Mouse (Mus musculus) layer of hippocampus, postnatal 36 days (tissue): ENCODE results near the gene Gm12185. TPM values are rescaled to one million over a fixed set of nuclear protein-coding genes. Genes with fewer than 3 reads are reported as not detected.
"Not testable (repeated sequence)": the region's sequence is repeated elsewhere in the genome, so short reads cannot be mapped to it uniquely, and the experiment has no call there.

Experiments
- DNase-seq, 2 experiments: peaks; one replicate each; pipeline ENCODE4 v3.0.0; 2022
- total RNA-seq, 2 experiments: library from RNA; stranded (reverse); gene quantifications; 2 replicates each; pipeline ENCODE4 v1.2.3; 2021

The Gm12185 gene
- total RNA-seq, 2 experiments from 2014 or later: 0.20 to 0.38 TPM

DNA sequence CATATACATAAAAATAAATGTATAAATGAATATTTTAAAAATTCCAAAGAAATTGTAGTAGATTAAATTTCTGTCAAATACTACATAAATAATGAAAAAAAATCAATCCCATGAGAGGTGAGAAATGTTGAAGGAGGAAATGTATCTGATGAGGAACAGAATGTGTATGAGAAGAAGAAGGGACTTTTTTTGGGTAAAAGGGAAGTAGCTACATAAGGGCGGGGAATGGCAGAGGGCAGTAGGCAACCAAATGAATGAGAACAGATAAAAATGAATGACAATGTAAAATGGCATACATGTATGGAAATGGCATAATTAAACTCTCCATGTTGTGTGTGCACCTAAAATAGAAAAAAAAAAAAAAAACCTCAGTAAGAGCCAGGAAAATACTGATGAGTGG lies 78.4 kb downstream of the Gm12185 start:
- no peak for DNase-seq

DNA sequence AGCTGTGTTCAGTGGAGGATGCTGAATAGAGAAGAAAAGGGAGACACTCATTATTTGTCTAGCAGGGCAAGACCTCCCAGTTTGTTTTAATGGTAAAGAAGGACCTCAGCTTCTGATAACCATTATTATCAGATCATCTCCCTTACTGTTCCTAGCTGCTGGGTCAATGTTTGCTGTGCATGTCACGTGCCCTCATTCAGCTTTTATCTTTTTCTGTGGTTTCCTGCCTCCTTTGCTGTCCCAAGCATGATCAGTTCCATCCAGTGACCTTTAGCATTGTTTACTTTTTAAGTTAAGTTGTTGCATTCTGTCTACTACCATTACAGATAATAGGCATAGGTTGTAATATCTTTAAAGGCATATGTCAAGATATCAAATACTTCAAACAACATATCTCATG lies 83.6 kb downstream of the Gm12185 start:
- DNase-seq: no peak

GRCm38 (mm10) chr11:48902021-48902420 lies 90.0 kb downstream of the Gm12185 start, which contains the start of gene Gm5431:
Gene Gm5431, minus strand, starts transcription at chr11:48902214.
- DNase-seq: no peak

GRCm38 (mm10) chr11:48901567-48901930 lies 90.5 kb downstream of the Gm12185 start:
- DNase-seq: not testable (repeated sequence)

GRCm38 (mm10) chr11:48900654-48901566 lies 91.1 kb downstream of the Gm12185 start:
- not testable (repeated sequence) for DNase-seq

GRCm38 (mm10) chr11:48898812-48899431 lies 93.1 kb downstream of the Gm12185 start:
- DNase-seq: no peak

GRCm38 (mm10) chr11:48876680-48877079 lies 115.3 kb downstream of the Gm12185 start:
- DNase-seq: no peak

DNA sequence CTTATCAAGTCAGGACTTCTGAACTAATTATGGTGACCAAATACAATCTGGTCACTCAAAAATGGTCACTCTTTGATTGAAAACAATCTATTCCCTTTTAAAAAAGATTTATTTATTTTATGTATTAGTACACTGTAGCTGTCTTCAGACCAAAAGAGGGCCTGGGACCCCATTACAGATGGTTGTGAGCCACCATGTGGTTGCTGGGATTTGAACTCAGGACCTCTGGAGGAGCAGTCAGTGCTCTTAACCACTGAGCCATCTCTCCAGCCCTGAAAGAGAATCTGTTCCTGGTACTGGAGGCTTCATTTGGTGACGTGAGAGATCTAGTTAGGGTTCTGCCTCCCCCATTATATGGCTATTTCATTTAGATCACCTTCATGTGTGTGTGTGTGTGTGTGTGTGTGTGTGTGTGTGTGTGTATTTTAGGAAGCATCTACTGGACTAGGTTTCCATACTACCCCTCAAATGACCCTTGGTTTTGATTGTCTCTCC lies 116.6 kb downstream of the Gm12185 start:
- DNase-seq: not testable (repeated sequence)

GRCm38 (mm10) chr11:48874465-48874864 lies 117.6 kb downstream of the Gm12185 start:
- no peak for DNase-seq

GRCm38 (mm10) chr11:48873591-48874290 lies 118.3 kb downstream of the Gm12185 start:
- DNase-seq: no peak

DNA sequence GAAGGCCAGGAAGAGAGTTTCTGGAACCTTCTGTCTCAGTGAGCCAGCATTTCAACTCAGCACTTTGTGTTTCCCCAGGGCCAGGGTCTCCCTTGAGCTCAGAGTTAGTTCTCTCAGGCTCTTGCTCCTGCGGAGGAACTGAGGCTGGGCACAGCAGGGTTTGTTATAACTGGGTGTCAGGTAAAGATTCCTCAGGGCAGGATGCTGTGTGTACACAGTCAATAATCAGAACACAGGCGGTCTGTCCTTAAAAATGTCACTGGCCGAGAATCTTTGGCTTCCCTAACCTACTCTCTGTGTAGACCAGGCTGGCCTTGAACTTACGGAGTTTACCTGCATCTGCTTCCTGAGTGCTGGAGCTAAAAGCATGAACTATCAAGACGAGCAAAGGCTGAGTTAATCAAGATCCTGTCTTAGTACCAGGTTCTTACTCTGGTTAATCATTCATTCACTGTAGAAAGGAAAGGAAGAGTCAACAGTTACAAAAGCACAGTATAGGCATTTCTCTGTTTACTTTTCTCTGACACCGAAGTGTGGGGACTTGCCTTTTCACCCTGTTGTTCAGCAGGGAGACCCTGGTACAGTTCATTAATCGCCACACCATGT lies 119.2 kb downstream of the Gm12185 start:
- DNase-seq: no peak

DNA sequence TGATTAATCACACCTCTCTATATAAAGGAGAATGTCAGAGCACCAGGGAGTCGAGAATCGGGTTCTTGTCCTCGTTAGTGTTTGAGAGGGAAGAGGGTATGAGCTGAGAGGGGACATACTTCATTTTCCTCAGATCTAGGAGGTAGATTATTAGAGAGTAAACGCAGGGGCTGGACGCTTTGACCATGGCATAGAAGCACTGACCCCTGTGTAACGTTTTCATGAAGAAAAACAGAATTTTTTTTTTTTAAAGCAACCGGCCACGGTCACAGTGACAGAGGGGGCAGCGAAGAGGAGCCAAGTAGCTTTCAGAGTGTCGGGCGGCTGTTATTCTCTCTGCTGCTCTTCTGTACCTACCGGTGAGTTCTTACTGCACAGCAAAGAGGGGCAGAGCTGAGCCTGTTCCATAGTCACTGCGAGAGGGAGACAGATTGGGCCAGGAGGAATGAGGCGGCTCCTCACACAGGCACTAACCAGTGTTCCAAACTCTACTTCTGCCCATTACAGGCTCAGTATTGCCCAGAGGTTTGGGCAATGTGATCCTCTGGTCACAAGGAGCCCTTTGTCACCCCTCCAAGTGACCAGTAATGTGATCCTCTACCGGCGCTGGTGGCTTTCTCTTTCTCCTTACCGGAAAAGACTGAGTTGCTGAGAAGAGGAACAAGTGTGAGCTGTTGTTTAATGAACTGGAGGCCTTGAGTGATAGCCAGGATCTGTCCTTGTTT lies 120.0 kb downstream of the Gm12185 start:
- peak; percentile 31 to 41 for DNase-seq

DNA sequence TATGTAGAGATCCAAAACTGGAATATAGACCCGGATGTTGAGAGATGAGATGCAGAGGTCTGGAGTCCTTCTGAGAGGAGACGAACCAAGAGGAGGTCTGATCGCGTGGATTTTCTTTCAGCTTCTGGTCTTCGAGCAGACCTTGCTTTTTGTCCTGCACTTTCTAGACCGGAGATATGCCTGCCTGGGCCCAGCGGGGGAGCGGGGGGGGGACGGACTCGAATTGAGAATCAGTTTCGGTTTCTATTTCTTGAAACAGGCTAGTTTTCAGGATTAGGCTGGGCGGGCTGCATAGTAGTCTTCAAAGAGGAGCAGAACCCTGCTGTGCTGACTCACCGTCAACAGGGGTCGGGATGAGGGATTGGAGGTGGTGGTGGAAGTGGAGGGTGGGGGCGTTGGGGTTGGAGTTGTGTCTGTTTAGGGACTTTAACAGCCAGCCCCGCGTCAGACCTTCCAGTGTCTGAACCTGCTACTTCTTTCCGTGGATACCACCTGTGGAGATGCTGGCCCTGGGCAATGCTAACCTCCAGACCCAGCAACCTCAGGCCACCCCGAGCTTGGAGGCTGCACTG lies 120.7 kb downstream of the Gm12185 start, which contains the start of gene Irgm1:
Irgm1 (minus strand) TSS at position 483 of the 572 bp plus-strand sequence.
- DNase-seq: peak in 1 of 2 experiments; percentile 33

DNA sequence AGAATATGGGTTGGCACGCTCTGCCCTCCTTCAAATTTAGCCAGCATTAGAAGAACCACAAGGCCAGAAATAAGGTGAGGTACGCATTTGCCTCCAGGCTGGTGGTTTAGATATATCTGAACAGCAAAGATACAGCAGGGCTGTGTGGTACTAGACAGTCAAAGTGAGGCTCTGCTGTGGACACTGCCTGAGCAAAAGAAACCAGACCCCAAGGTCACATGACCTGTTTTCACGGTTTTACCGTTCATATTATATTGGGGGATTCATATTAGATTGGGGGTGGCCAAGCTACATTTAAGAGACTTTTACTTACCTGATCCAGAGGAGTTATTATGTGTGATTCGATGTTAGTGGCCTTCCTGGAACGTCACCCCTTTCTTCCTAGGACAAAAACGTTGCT lies 121.2 kb downstream of the Gm12185 start:
- DNase-seq: no peak

GRCm38 (mm10) chr11:48869380-48870110 lies 122.5 kb downstream of the Gm12185 start:
- DNase-seq: no peak

- DNase-seq: no peak
These were observed 125.5 kb downstream of the Gm12185 start for GRCm38 (mm10) chr11:48866481-48866880.

GRCm38 (mm10) chr11:48863808-48864207 lies 128.2 kb downstream of the Gm12185 start:
- no peak for DNase-seq

GRCm38 (mm10) chr11:48862784-48863319 lies 129.2 kb downstream of the Gm12185 start:
- DNase-seq: no peak

DNA sequence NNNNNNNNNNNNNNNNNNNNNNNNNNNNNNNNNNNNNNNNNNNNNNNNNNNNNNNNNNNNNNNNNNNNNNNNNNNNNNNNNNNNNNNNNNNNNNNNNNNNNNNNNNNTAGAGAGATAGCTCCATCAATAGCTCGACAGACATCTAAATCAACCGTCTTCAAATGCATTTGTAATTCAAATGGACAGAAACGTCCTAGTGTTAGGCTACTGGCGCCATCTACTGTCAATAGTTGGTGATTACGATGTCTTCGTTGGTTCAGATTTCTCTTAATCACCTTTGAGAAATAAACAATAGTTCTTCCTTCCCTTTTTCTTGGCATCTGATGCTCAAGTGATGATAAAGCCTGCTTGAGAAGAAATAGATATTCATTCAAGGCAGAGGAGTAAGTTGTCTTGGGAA lies 133.0 kb downstream of the Gm12185 start:
- no peak for DNase-seq
